Mouse (Mus musculus) heart, adult 2 months (tissue): ENCODE measurements around the gene Adh7.

Experiments used
- CTCF ChIP-seq: fragments of 200-600 bp; IDR thresholded peaks from 2 replicates; pipeline ENCODE4 v1.8.1; 2022; ENCODE audit warnings: antibody characterized with exemption, mild to moderate bottlenecking, moderate library complexity
- EP300 ChIP-seq: fragments of 200-500 bp; IDR thresholded peaks from 2 replicates; pipeline ENCODE4 v1.6.1; 2011; ENCODE audit warnings: low read depth, low read length, control low read depth; ENCODE audit not compliant: insufficient read depth
- POLR2A ChIP-seq: fragments of 200-500 bp; IDR thresholded peaks from 2 replicates; pipeline ENCODE4 v1.6.1; 2011; ENCODE audit warnings: mild to moderate bottlenecking, low read depth, low read length, control low read depth; ENCODE audit not compliant: insufficient read depth

GRCm38 (mm10) chr3:138222511-138222910 lies 5.0 kb downstream of the Adh7 start:
- TF ChIP-seq CTCF (no peak), EP300 (no peak), POLR2A (no peak)
